Mouse (Mus musculus) CH12.LX (cell line): Measurements from ENCODE around the gene Rims1. TPM values are rescaled to one million over a fixed set of nuclear protein-coding genes. Genes with fewer than 3 reads are reported as not detected.

ENCODE experiments used
- DNase-seq: peaks from one replicate; pipeline ENCODE4 v3.0.0-alpha.2; 2013; ENCODE audit errors: extremely low read depth
- H3K27ac ChIP-seq: 2 replicates; pipeline ENCODE4 v1.5.1; 2012; ENCODE audit warnings: low read depth, mild to moderate bottlenecking, control low read depth, moderate library complexity; ENCODE audit not compliant: insufficient read depth
- H3K27me3 ChIP-seq: replicated peaks from 2 replicates; pipeline ENCODE3; 2012; ENCODE audit warnings: inconsistent platforms
- H3K36me3 ChIP-seq, 2 experiments: replicated peaks in 1 of 2; 2 replicates each; pipeline versions ENCODE3 to v1.6.1; 2012; ENCODE audit warnings: inconsistent platforms in 1 of 2, low read length in 1 of 2, mild to moderate bottlenecking in 1 of 2, mixed read lengths in 1 of 2, moderate library complexity in 1 of 2; ENCODE audit not compliant: control insufficient read depth in 1 of 2, insufficient read depth in 1 of 2
- H3K4me1 ChIP-seq, 2 experiments: 2 replicates each; pipeline ENCODE4 v1.6.1; 2012; ENCODE audit warnings: inconsistent platforms in 1 of 2, moderate library complexity in 1 of 2; ENCODE audit not compliant: insufficient read depth in 2 of 2, control insufficient read depth in 1 of 2
- H3K4me2 ChIP-seq: 2 replicates; pipeline ENCODE4 v1.6.1; 2012; ENCODE audit warnings: low read depth, mild to moderate bottlenecking, control low read depth; ENCODE audit not compliant: poor library complexity, insufficient read depth, severe bottlenecking
- H3K4me3 ChIP-seq, 3 experiments: fragments of 150-350 bp in 1 of 3; sonication (generic) in 1 of 3; replicated peaks in 1 of 3; 2 replicates each; pipeline versions ENCODE3 to v1.5.1; 2011 to 2012; ENCODE audit warnings: low read depth in 2 of 3, low read length in 2 of 3, mild to moderate bottlenecking in 2 of 3, moderate library complexity in 2 of 3, control low read depth in 1 of 3, improper control_type of control experiment in 1 of 3, inconsistent platforms in 1 of 3, mixed read lengths in 1 of 3; ENCODE audit not compliant: poor library complexity in 1 of 3
- H3K79me2 ChIP-seq: replicated peaks from 2 replicates; pipeline ENCODE4 v1.6.1; 2012; ENCODE audit warnings: mild to moderate bottlenecking, moderate library complexity; ENCODE audit not compliant: control insufficient read depth, poor library complexity, insufficient read depth, severe bottlenecking; ENCODE audit errors: extremely low read depth
- H3K9ac ChIP-seq: 2 replicates; pipeline ENCODE4 v1.6.1; 2012; ENCODE audit warnings: low read depth, mild to moderate bottlenecking, control low read depth, moderate library complexity; ENCODE audit not compliant: insufficient read depth
- H3K9me3 ChIP-seq: replicated peaks from 2 replicates; pipeline ENCODE3; 2012; ENCODE audit warnings: low read length, inconsistent platforms, mixed read lengths
- BHLHE40 ChIP-seq: IDR thresholded peaks from 2 replicates; pipeline ENCODE4 v1.6.1; 2011; ENCODE audit warnings: mild to moderate bottlenecking, low read depth, low read length, improper control_type of control experiment
- CHD2 ChIP-seq: IDR thresholded peaks from 2 replicates; pipeline ENCODE4 v1.6.1; 2011; ENCODE audit warnings: low read length, improper control_type of control experiment
- CTCF ChIP-seq, 2 experiments: IDR thresholded peaks in 1 of 2; conservative IDR thresholded peaks in 1 of 2; 2 replicates each; pipeline ENCODE4 v1.5.1; 2011 to 2012; ENCODE audit warnings: low read depth in 2 of 2, low read length in 2 of 2, improper control_type of control experiment in 1 of 2, inconsistent platforms in 1 of 2, mild to moderate bottlenecking in 1 of 2, moderate library complexity in 1 of 2
- E2F4 ChIP-seq: IDR thresholded peaks from 2 replicates; pipeline ENCODE4 v1.6.1; 2011; ENCODE audit warnings: low read depth, low read length, improper control_type of control experiment; ENCODE audit not compliant: insufficient replicate concordance
- ELF1 ChIP-seq: IDR thresholded peaks from 2 replicates; pipeline ENCODE4 v1.6.1; 2014; ENCODE audit warnings: low read depth, mild to moderate bottlenecking, inconsistent platforms, low read length, improper control_type of control experiment
- EP300 ChIP-seq: IDR thresholded peaks from 2 replicates; pipeline ENCODE4 v1.6.1; 2011; ENCODE audit warnings: low read length, improper control_type of control experiment
- GABPA ChIP-seq: IDR thresholded peaks from 2 replicates; pipeline ENCODE4 v1.6.1; 2012; ENCODE audit warnings: low read depth, low read length, improper control_type of control experiment, inconsistent platforms; ENCODE audit not compliant: insufficient replicate concordance
- HCFC1 ChIP-seq: IDR thresholded peaks from 2 replicates; pipeline ENCODE4 v1.6.1; 2012; ENCODE audit warnings: low read depth, mild to moderate bottlenecking, inconsistent platforms, low read length, improper control_type of control experiment
- IRF4 ChIP-seq: IDR thresholded peaks from 2 replicates; pipeline ENCODE4 v1.6.1; 2014; ENCODE audit warnings: low read depth, mild to moderate bottlenecking, inconsistent platforms, low read length, improper control_type of control experiment
- JUND ChIP-seq: conservative IDR thresholded peaks from 2 replicates; pipeline ENCODE4 v1.6.1; 2011; ENCODE audit warnings: low read depth, low read length, improper control_type of control experiment
- KAT2A ChIP-seq: IDR thresholded peaks from 2 replicates; pipeline ENCODE4 v1.6.1; 2012; ENCODE audit warnings: low read length, improper control_type of control experiment, inconsistent platforms; ENCODE audit not compliant: insufficient replicate concordance
- MAX ChIP-seq: IDR thresholded peaks from 2 replicates; pipeline ENCODE4 v1.6.1; 2011; ENCODE audit warnings: low read length, improper control_type of control experiment
- MEF2A ChIP-seq: IDR thresholded peaks from 2 replicates; pipeline ENCODE4 v1.6.1; 2014; ENCODE audit warnings: low read depth, mild to moderate bottlenecking, inconsistent platforms, low read length, improper control_type of control experiment, borderline replicate concordance
- MXI1 ChIP-seq: IDR thresholded peaks from 2 replicates; pipeline ENCODE4 v1.6.1; 2011; ENCODE audit warnings: mild to moderate bottlenecking, low read depth, low read length, improper control_type of control experiment
- NELFE ChIP-seq: IDR thresholded peaks from 2 replicates; pipeline ENCODE4 v1.6.1; 2011; ENCODE audit warnings: low read depth, low read length, improper control_type of control experiment
- NRF1 ChIP-seq: IDR thresholded peaks from 2 replicates; pipeline ENCODE4 v1.6.1; 2014; ENCODE audit warnings: low read depth, mild to moderate bottlenecking, inconsistent platforms, low read length, improper control_type of control experiment, moderate library complexity
- PAX5 ChIP-seq: IDR thresholded peaks from 2 replicates; pipeline ENCODE4 v1.6.1; 2012; ENCODE audit warnings: low read length, inconsistent platforms, mixed read lengths
- POLR2AphosphoS2 ChIP-seq: IDR thresholded peaks from 2 replicates; pipeline ENCODE4 v1.6.1; 2011; ENCODE audit warnings: low read depth, low read length, improper control_type of control experiment
- RAD21 ChIP-seq: IDR thresholded peaks from 2 replicates; pipeline ENCODE4 v1.6.1; 2011; ENCODE audit warnings: low read depth, mild to moderate bottlenecking, low read length, improper control_type of control experiment, moderate library complexity
- RCOR1 ChIP-seq: conservative IDR thresholded peaks from 2 replicates; pipeline ENCODE4 v1.6.1; 2012; ENCODE audit warnings: low read depth, mild to moderate bottlenecking, inconsistent platforms, low read length, improper control_type of control experiment
- SIN3A ChIP-seq: IDR thresholded peaks from 2 replicates; pipeline ENCODE4 v1.6.1; 2012; ENCODE audit warnings: low read length, improper control_type of control experiment, inconsistent platforms
- SMC3 ChIP-seq: IDR thresholded peaks from 2 replicates; pipeline ENCODE4 v1.6.1; 2011; ENCODE audit warnings: low read depth, low read length, improper control_type of control experiment
- TBP ChIP-seq: conservative IDR thresholded peaks from 2 replicates; pipeline ENCODE4 v1.6.1; 2011; ENCODE audit warnings: low read depth, low read length, improper control_type of control experiment
- UBTF ChIP-seq: IDR thresholded peaks from 2 replicates; pipeline ENCODE4 v1.6.1; 2012; ENCODE audit warnings: low read depth, mild to moderate bottlenecking, inconsistent platforms, low read length, improper control_type of control experiment, moderate library complexity
- USF1 ChIP-seq: IDR thresholded peaks from 2 replicates; pipeline ENCODE4 v1.6.1; 2014; ENCODE audit warnings: low read depth, mild to moderate bottlenecking, inconsistent platforms, low read length, improper control_type of control experiment
- USF2 ChIP-seq: conservative IDR thresholded peaks from 2 replicates; pipeline ENCODE4 v1.6.1; 2011; ENCODE audit warnings: low read depth, low read length, improper control_type of control experiment
- ZC3H11A ChIP-seq: IDR thresholded peaks from 2 replicates; pipeline ENCODE4 v1.6.1; 2012; ENCODE audit warnings: low read depth, mild to moderate bottlenecking, inconsistent platforms, low read length, improper control_type of control experiment
- ZKSCAN1 ChIP-seq: IDR thresholded peaks from 2 replicates; pipeline ENCODE4 v1.6.1; 2012; ENCODE audit warnings: low read depth, inconsistent platforms, low read length, improper control_type of control experiment, borderline replicate concordance
- ZMIZ1 ChIP-seq: IDR thresholded peaks from 2 replicates; pipeline ENCODE4 v1.6.1; 2012; ENCODE audit warnings: low read depth, mild to moderate bottlenecking, inconsistent platforms, low read length, improper control_type of control experiment
- dilution Hi-C: fragments of 300-500 bp; cut with MboI; formaldehyde crosslinking; loops from 2 replicates; pipeline ENCODE4 v1.14.3; 2020; ENCODE audit warnings: low sequenced_read_pairs; ENCODE audit not compliant: extremely low pct_unique_long_range_greater_than_20kb, extremely low pct_ligation_motif_present
- in situ Hi-C: fragments of 300-500 bp; cut with MboI; formaldehyde crosslinking; loops from 3 replicates; pipeline ENCODE4 v1.14.3; 2019; ENCODE audit warnings: low sequenced_read_pairs, low pct_ligation_motif_present, low pct_unique_long_range_greater_than_20kb, mixed read lengths
- polyA plus RNA-seq: library from polyadenylated mRNA; unstranded; fragments of >175 nt; gene quantifications from 2 replicates; pipeline ENCODE4 v1.2.1, GENCODE M21; 2012; ENCODE audit warnings: low read depth; ENCODE audit not compliant: insufficient read length
- total RNA-seq, 2 experiments: library from RNA; depleted of rRNA; stranded (reverse); fragments of 300-350 nt in 1 of 2; fragments of >200 nt in 1 of 2; gene quantifications; 2 replicates each; pipeline ENCODE4 v1.2.3; 2012 to 2014

The Rims1 gene
- total and polyA plus RNA-seq, 3 experiments, result not detected

DNA sequence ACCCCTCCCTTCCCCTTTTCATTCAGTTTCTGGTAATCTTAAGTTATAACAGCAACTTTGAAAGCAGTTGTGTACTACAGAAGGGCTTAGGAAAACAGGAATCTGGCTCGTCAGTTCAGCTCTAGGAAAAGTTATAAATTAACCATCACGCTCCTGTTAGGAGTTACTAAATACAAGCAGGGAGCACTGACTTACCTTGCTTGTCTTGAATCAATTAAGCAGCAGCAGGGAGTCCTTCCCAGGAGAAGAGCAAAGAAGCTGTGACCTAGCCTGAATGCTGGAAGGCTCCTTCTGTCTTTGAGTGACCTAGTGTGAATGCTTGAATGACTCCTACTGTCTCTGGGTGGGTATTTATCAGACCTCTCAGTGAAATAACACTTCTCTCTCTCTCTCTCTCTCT lies 490.3 kb downstream of the Rims1 start:
- Histone ChIP-seq H3K4me1 (peaks cover 0 to 5% of the 10 kb centered on the region in 2 experiments; a peak in 2 of 4 replicates), H3K27me3 (no peaks in the 10 kb centered on the region), H3K4me3 (no peak overlapping the region), H3K27ac (no peak overlapping the region), H3K36me3 (no peaks in the 10 kb centered on the region), H3K4me2 (no peak overlapping the region), H3K9ac (no peak overlapping the region), H3K79me2 (no peaks in the 10 kb centered on the region), H3K9me3 (no peaks in the 10 kb centered on the region)
- no peak for DNase-seq
- dilution Hi-C loops, result no loop called here
- in situ Hi-C loops, result no loop called here
- TF ChIP-seq MXI1 (no peak), GABPA (no peak), TBP (no peak), E2F4 (no peak), KAT2A (no peak), USF2 (no peak), JUND (no peak), CTCF (conservative IDR thresholded peaks at IDR 0.05 in 1 of 2, IDR thresholded peaks at IDR 0.05 in 1 of 2; ENCODE audit: low read depth in 2 of 2, low read length in 2 of 2) (no peak), ZMIZ1 (no peak), BHLHE40 (no peak), POLR2AphosphoS2 (no peak), EP300 (no peak), RCOR1 (no peak), MAX (no peak), NELFE (no peak)

DNA sequence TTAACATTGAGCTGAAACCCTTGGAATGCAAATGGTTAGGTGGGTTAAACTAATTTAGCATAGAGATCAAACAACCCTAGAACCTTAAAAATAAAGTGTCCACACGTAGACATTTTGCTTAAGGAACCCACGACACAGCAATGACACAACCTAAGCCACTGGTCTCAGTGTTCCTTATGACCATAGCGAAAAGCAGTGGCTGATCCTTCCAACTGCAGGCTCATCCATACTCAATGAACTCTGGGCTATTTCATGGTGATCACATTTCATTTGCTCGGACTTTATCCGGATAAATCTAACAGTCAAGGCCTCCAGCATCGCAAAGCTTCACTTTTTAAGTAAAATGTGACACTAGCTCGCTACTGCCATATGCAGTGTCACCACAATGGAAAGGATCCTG lies 494.3 kb downstream of the Rims1 start:
- Histone ChIP-seq H3K27ac (no peak overlapping the region), H3K4me1 (peaks cover 0 to 5% of the 10 kb centered on the region in 2 experiments; a peak in 2 of 4 replicates), H3K4me2 (no peak overlapping the region), H3K9me3 (no peaks in the 10 kb centered on the region), H3K79me2 (no peaks in the 10 kb centered on the region), H3K9ac (no peak overlapping the region), H3K36me3 (no peaks in the 10 kb centered on the region), H3K27me3 (no peaks in the 10 kb centered on the region), H3K4me3 (no peak overlapping the region)
- no peak for TF ChIP-seq CHD2
- no peak for TF ChIP-seq NRF1
- no peak for TF ChIP-seq E2F4
- TF ChIP-seq UBTF, result no peak
- no peak for TF ChIP-seq ZC3H11A
- no peak for TF ChIP-seq IRF4
- TF ChIP-seq PAX5, result no peak
- no peak for TF ChIP-seq CTCF (conservative IDR thresholded peaks at IDR 0.05 in 1 of 2, IDR thresholded peaks at IDR 0.05 in 1 of 2; ENCODE audit: low read depth in 2 of 2, low read length in 2 of 2)
- TF ChIP-seq SIN3A, result no peak
- TF ChIP-seq USF1, result no peak
- no peak for TF ChIP-seq NELFE
- no peak for TF ChIP-seq MEF2A
- TF ChIP-seq RAD21, result no peak
- TF ChIP-seq HCFC1, result no peak
- no peak for TF ChIP-seq KAT2A
- no peak for TF ChIP-seq ELF1
- no peak for TF ChIP-seq ZMIZ1
- no peak for TF ChIP-seq ZKSCAN1
- no peak for TF ChIP-seq SMC3
- no peak for TF ChIP-seq BHLHE40
- dilution Hi-C loops (no loop called here), in situ Hi-C loops (no loop called here)
- DNase-seq, result no peak
